Mouse (Mus musculus): ENCODE measurements around the gene Ccl24.
"Not testable (repeated sequence)": the region's sequence is repeated elsewhere in the genome, so short reads cannot be mapped to it uniquely, and the experiment has no call there.

Gene Ccl24

GRCm38 (mm10) chr5:135573006-135573405 lies at the start of gene Ccl24:
Gene Ccl24 (minus strand): TSS chr5:135573049.
- no peak for DNase-seq (ENCODE audit: low spot score)

- no peak for DNase-seq (ENCODE audit: low spot score)
These were observed 48.9 kb upstream of the Ccl24 start for GRCm38 (mm10) chr5:135621725-135622124.

- DNase-seq (ENCODE audit: low spot score), result no peak
These were observed 47.7 kb upstream of the Ccl24 start for GRCm38 (mm10) chr5:135620526-135620925.

- not testable (repeated sequence) for DNase-seq (ENCODE audit: low spot score)
These were observed 46.9 kb upstream of the Ccl24 start for GRCm38 (mm10) chr5:135619741-135620140.

- no peak for DNase-seq (ENCODE audit: low spot score)
These were observed 36.9 kb upstream of the Ccl24 start for GRCm38 (mm10) chr5:135609794-135610193.

GRCm38 (mm10) chr5:135607581-135607980 lies 34.7 kb upstream of the Ccl24 start:
- DNase-seq (ENCODE audit: low spot score), result no peak

- not testable (repeated sequence) for DNase-seq (ENCODE audit: low spot score)
These were observed 33.9 kb upstream of the Ccl24 start for GRCm38 (mm10) chr5:135606717-135607116.

GRCm38 (mm10) chr5:135604643-135605042 lies 31.8 kb upstream of the Ccl24 start:
- not testable (repeated sequence) for DNase-seq (ENCODE audit: low spot score)

GRCm38 (mm10) chr5:135589996-135590784 lies 17.3 kb upstream of the Ccl24 start:
- DNase-seq (ENCODE audit: low spot score), result no peak

GRCm38 (mm10) chr5:135587764-135588163 lies 14.9 kb upstream of the Ccl24 start:
- no peak for DNase-seq (ENCODE audit: low spot score)

- DNase-seq (ENCODE audit: low spot score), result no peak
These were observed 12.8 kb upstream of the Ccl24 start for GRCm38 (mm10) chr5:135585691-135586090.

- no peak for DNase-seq (ENCODE audit: low spot score)
These were observed 9.5 kb upstream of the Ccl24 start for GRCm38 (mm10) chr5:135582330-135582729.

GRCm38 (mm10) chr5:135579331-135579751 lies 6.5 kb upstream of the Ccl24 start:
- no peak for DNase-seq (ENCODE audit: low spot score)

- no peak for DNase-seq (ENCODE audit: low spot score)
These were observed 3.2 kb upstream of the Ccl24 start for GRCm38 (mm10) chr5:135576055-135576454.

GRCm38 (mm10) chr5:135568698-135569097 lies 4.2 kb downstream of the Ccl24 start:
- DNase-seq (ENCODE audit: low spot score), result no peak

- DNase-seq (ENCODE audit: low spot score), result no peak
These were observed 5.1 kb downstream of the Ccl24 start for GRCm38 (mm10) chr5:135567556-135568265.

- no peak for DNase-seq (ENCODE audit: low spot score)
These were observed 9.4 kb downstream of the Ccl24 start, which contains the start of gene Ccl26 for GRCm38 (mm10) chr5:135563469-135563868. Gene Ccl26 (minus strand): TSS chr5:135563569.

- no peak for DNase-seq (ENCODE audit: low spot score)
These were observed 15.2 kb downstream of the Ccl24 start for GRCm38 (mm10) chr5:135557671-135558070.

GRCm38 (mm10) chr5:135557051-135557450 lies 15.8 kb downstream of the Ccl24 start:
- no peak for DNase-seq (ENCODE audit: low spot score)

- DNase-seq (ENCODE audit: low spot score), result no peak
These were observed 16.6 kb downstream of the Ccl24 start for GRCm38 (mm10) chr5:135556259-135556658.

- no peak for DNase-seq (ENCODE audit: low spot score)
These were observed 21.3 kb downstream of the Ccl24 start for GRCm38 (mm10) chr5:135551591-135551990.

GRCm38 (mm10) chr5:135550910-135551309 lies 21.9 kb downstream of the Ccl24 start:
- peak; percentile 14 for DNase-seq (ENCODE audit: low spot score)

GRCm38 (mm10) chr5:135547990-135548389 lies 24.9 kb downstream of the Ccl24 start:
- DNase-seq (ENCODE audit: low spot score), result no peak

Data from ovary, postnatal 14 days (tissue).